Mouse (Mus musculus) layer of hippocampus, postnatal 10 days (tissue): ENCODE data around the gene Asic3. TPM values are rescaled to one million over a fixed set of nuclear protein-coding genes. Genes with fewer than 3 reads are reported as not detected.
A peak's percentile ranks its signal among the peaks of the same experiment; 100 is the strongest.

Source experiments
- DNase-seq, 2 experiments: peaks; one replicate each; pipeline ENCODE4 v3.0.0; 2021; ENCODE audit warnings: low spot score in 2 of 2
- total RNA-seq, 2 experiments: library from RNA; stranded (reverse); gene quantifications; 2 replicates each; pipeline ENCODE4 v1.2.3; 2021

Asic3 gene
- total RNA-seq, 2 experiments from 2014 or later = not detected

DNA sequence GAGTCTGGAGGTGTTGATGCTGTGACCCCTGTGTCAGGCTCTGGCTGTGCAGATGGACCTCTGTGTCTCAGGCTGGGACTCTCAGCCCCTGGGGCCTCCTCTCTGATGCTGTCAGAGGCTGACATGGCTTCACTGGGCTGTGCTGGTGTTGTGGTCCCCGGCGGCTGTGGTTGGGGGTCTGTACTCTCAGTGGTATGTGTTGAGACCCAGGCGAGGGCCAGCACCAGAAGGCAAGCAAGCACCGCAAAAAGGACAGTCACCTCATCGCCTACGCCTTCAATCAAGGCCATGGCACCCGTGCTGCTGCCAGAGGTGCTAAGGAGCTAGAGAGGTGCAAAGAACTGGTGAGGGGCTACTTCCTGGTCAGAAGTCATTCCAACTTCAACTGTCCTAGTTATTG is 33.4 kb downstream of the Asic3 start:
- DNase-seq = no peak

DNA sequence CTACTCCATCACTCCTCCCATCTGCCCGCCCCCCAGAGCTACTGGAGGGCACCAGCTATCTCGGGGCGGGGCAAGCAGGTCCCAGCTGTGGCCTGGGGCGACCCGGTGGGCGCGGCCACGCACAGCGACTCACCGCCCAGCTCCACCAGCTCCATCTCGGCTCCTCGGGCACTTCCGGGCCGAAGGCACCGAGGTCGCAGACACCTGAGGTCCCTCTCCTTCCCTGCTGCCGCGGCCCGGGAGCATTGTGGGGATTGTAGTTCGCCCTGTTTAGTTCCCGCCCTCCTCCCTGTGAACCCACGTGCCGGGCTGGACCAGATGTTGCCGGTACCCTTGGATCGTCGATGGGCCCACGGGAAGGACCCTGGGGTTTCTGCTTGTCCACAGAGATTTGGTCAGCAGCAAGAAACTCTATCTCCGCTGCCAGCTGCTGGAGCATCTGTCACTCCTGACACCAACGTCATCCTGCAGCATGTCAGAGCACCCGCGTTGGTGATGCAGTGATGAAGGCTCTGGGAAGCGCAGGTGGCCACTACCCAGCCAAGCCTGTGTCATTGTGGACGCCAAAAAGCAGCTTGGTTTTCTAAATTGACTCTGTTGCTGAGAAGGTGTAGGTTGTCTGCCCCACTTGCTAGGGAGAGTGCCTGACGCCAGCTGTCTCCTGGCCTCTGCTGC is 34.6 kb downstream of the Asic3 start, which contains the start of gene Tmub1:
TSS of gene Tmub1 (minus strand) at position 231 of the 675 bp plus-strand sequence.
- peak; percentile 79 to 83 for DNase-seq

DNA sequence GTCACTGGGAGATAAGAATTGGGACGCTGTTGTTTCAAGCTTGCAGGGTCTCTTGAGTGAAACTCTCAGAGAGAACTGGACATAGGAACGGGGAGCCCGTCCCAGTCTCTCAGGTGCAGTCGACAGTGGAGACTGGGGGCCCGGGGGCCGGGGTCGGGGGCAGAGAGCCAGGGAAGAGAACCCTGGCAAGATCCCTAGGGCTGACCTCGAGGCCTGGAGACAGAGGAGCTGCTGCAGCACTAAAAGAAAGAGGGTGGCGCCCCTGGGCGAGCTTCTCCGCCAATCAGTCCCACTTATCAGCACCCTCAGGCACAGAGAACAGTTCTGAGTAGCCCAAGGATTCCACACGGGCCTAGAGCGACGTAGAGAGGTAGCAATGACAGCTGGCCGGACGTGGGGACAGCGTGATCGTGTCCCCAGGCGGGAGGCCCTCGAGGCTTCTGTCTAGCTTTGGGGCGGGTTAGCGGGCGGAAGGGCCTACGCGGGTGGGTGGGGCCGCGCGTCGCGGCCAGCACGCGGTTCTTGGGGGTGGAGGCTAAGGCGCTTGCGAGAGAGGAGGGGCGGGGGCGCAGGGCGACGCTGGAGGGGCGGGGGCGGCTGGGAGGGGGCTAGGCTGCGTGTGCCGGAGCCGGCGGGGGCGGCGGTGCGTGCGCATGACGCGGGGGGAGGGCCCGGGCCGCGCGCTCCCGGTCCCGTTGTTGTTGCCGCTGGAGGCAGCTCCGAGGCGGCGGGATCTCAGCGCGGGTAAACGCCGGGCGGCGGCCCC is 38.3 kb downstream of the Asic3 start:
- peak; percentile 81 to 90 for DNase-seq

DNA sequence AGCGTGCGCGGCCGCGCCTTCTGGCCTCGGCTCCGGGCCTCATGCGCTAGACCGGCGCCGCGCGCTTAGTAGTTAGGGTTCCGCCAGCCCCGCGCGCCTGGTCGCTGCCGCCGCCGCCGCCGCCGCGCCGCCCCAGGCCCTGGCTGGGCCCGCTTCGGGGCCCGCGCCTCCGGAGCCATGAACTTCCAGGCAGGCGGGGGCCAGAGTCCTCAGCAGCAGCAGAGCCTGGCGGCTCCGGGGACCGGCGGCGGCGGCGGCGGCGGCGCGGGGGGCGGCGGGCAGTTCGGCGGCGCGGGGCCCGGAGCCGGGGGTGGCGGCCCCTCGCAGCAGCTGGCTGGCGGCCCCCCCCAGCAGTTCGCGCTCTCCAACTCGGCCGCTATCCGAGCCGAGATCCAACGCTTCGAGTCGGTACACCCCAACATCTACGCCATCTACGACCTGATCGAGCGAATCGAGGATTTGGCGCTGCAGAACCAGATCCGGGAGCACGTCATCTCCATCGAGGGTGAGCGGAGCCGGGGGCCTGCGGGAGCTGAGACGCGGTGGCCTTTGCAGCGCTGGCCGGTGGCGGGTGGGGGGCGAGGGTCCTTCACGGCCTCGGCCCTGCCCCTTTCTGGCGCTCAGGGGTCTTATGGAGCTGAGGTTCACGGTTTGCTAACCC is 39.0 kb downstream of the Asic3 start, which contains the start of gene Agap3:
TSS of gene Agap3 (plus strand) at position 148 of the 661 bp plus-strand sequence.
- peak; percentile 55 to 62 for DNase-seq

DNA sequence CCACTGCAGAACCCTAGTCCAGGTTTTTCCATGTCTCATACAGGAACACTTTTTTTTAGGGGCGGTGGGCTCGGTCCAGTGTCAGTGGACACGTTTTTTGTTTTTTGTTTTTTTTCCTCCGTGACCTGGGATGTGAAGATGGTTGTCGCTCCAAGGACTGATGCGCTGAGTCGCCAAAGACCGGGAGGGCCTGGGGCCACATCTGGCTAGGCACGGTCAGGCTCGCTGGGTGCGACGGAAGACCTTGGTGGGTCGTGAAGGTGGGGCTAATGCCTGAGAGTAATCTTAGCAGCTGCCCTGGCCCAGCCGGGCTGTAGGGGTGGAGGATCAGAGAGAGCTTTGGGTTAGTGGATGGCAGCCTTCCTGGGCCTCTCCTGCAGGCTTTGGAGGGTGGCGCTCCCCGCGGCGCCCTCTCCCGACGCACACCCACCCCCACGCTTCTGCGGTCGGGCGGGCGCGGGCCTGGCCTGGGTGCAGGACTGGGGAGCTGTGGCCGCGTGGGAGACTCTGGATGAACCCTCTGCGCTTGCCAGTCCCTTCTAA is 39.6 kb downstream of the Asic3 start:
- DNase-seq = peak; percentile 36 to 52

DNA sequence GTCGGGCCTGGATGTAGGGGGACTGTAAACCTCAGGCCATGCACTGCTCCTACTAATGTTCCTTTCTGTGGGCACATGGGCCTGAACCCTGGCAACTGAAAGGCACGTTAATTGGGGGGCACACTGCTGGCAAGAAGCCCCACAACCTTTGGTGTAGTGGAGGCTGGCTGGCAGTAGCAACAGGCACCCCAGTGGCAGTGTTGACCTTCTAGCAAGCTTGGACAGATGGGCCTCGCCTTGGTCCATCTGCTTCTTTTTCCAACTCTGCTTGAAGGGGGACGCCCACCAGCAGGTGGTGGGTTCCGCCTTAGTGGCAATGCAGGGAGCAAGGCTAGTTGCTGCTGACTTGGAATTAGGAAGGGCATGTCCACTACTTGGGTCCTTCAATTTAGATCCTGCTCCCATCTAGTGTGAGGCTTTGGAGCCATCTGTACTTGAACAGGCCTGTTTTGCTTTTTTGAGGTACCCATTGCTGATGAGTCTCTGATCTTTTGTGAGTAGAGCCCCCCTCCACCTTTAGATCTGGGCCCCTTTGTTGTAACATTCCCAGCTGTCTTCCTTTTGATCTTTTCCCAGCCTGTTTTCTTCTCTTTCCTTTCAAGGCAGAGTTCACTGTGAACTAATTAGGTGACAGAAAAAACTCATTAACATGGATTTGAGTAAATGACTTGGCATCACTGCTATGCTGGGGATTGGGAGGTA is 40.2 kb downstream of the Asic3 start:
- peak; percentile 43 to 51 for DNase-seq

DNA sequence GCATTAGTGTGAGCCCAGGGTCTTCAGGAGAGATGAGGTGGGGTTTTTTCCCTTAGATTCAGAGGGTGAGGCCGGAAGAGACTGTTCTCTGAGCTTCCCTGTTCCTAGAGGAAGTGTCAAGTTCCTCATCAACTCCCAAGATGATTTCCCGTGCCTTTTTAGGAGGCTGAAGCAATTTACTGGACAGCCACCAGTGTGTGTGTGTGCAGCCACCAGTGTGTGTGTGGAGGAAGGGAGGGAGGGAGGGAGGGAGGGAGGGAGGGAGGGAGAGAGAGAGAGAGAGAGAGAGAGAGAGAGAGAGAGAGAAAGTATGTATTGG is 40.8 kb downstream of the Asic3 start:
- no peak for DNase-seq

DNA sequence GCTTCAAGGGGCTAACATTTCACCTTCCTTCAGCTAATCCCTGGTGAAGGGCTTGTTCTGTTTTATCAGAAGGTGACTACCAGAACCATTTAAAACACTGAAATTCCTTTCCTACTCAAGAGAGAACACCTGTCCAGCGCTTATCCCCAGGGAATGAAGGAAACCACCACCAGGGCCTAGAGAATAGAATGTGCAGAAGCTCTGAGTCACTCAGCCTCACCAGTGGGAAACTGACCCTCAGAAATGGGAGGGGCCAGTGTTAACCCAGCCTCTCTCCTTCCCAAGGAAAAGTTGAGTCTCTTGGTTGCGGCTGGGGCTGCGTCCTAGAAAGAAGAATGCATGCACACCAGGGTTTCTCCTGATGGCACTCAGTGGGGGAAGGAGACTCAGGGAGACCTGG is 41.9 kb downstream of the Asic3 start:
- DNase-seq = no peak

DNA sequence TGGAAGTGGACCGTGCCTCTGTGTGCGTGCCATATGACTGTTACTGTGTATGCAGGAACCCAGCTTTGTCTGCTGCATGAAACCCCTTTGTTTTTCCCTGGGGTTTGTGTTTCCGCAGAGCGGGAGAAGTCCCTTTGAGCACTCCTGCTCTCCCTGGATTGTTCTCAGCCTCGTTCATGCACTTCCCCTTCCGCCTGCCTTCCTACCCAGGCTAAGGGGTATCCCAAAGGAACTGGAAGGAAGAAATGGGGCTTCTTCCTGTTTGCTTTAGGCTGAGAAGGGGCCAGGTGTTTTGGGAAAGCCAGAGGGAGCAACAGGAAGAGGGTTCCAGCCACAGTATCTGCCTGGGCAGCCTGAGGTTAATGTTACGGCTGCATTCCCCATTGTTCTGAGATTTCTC is 42.4 kb downstream of the Asic3 start:
- no peak for DNase-seq

DNA sequence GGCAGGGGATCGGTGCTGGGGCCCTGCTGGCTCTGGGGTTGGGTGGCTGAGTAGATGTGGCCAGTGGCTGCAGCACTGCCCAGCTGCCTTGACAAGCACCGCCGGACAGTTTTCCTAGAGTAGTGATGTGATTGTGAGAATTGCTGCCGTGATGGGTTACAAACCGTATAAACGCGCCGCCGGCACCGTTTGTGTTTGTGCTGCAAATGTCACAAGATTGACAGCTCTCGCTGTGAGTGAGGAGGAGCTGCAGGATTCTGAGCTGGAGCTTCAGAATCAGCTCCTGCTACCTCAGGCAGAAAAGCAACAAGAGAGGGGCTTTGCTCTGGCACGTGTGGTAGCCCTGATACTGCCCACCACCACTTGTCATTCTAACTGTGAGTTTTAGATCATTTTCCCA is 53.6 kb downstream of the Asic3 start:
- no peak for DNase-seq

Other genes with a start within 250 kb of the Asic3 start
- gene Nupl2, start 248.4 kb upstream of the Asic3 start, total RNA-seq = 10 to 100 TPM; 10.5 to 10.6 TPM
- 10 to 100 TPM; 15.0 to 18.6 TPM for gene Kcnh2, start 61.8 kb upstream of the Asic3 start, total RNA-seq
- gene Nos3, start 48.6 kb upstream of the Asic3 start, total RNA-seq = 10 to 100 TPM; 10.1 to 11.8 TPM
- 1 to 10 TPM; 5.0 to 5.2 TPM for gene Atg9b, start 21.2 kb upstream of the Asic3 start, total RNA-seq
- gene Abcb8, start 19.7 kb upstream of the Asic3 start, total RNA-seq = 10 to 100 TPM; 40.0 to 53.1 TPM
- 100 to 1,000 TPM; 127 to 133 TPM for gene Cdk5, start 10.1 kb downstream of the Asic3 start, total RNA-seq
- 10 to 100 TPM; 22.0 to 33.7 TPM for gene Slc4a2, start 10.4 kb downstream of the Asic3 start, total RNA-seq
- gene Fastk, start 31.9 kb downstream of the Asic3 start, total RNA-seq = 100 to 1,000 TPM in 1 of 2 experiments, 10 to 100 TPM in 1; 87.4 to 111 TPM
- 10 to 100 TPM; 24.1 to 26.4 TPM for gene Tmub1, start 34.5 kb downstream of the Asic3 start, total RNA-seq
- 100 to 1,000 TPM; 511 to 516 TPM for gene Agap3, start 38.8 kb downstream of the Asic3 start, total RNA-seq
- not detected for gene Gbx1, start 113.8 kb downstream of the Asic3 start, total RNA-seq
- under 1 TPM; 0.38 to 0.41 TPM for gene Asb10, start 127.6 kb downstream of the Asic3 start, total RNA-seq
- not detected for gene 4931409K22Rik, start 143.4 kb downstream of the Asic3 start, total RNA-seq
- gene Abcf2, start 164.1 kb downstream of the Asic3 start, total RNA-seq = 10 to 100 TPM; 53.2 to 57.3 TPM
- 10 to 100 TPM; 54.6 to 64.1 TPM for gene Chpf2, start 173.3 kb downstream of the Asic3 start, total RNA-seq
- 100 to 1,000 TPM; 136 to 148 TPM for gene Smarcd3, start 211.0 kb downstream of the Asic3 start, total RNA-seq